Mouse (Mus musculus) stomach, postnatal 0 days (tissue): ENCODE results near the gene Klhl8.

Source experiments
- CTCF ChIP-seq: IDR thresholded peaks from 2 replicates; pipeline ENCODE4 v1.5.1; 2016; ENCODE audit warnings: antibody characterized with exemption, low read depth, mild to moderate bottlenecking, moderate library complexity
- EP300 ChIP-seq: optimal IDR thresholded peaks from 2 replicates; pipeline ENCODE3; 2016; ENCODE audit warnings: antibody characterized with exemption

GRCm38 (mm10) chr5:103845418-103846153, 65.5 kb downstream of the Klhl8 start:
- TF ChIP-seq CTCF (no peak), EP300 (no peak)
